Mouse (Mus musculus): Measurements from ENCODE around the gene Aga.
"Not testable (repeated sequence)": the region's sequence is repeated elsewhere in the genome, so short reads cannot be mapped to it uniquely, and the experiment has no call there.

The Aga gene

GRCm38 (mm10) chr8:53511551-53512127 lies at the start of gene Aga:
Aga (plus strand) TSS chr8:53511727.
- DNase-seq (ENCODE audit: low spot score in 2 of 2) = peak; percentile 91 to 92

- no peak for DNase-seq (ENCODE audit: low spot score in 2 of 2)
Measured at GRCm38 (mm10) chr8:53489063-53489462, 22.5 kb upstream of the Aga start.

- DNase-seq (ENCODE audit: low spot score in 2 of 2) = no peak
Measured at GRCm38 (mm10) chr8:53496216-53496615, 15.3 kb upstream of the Aga start.

GRCm38 (mm10) chr8:53496885-53497326 lies 14.6 kb upstream of the Aga start:
- no peak for DNase-seq (ENCODE audit: low spot score in 2 of 2)

- not testable (repeated sequence) for DNase-seq (ENCODE audit: low spot score in 2 of 2)
Measured at GRCm38 (mm10) chr8:53538049-53538448, 26.5 kb downstream of the Aga start.

- no peak for DNase-seq (ENCODE audit: low spot score in 2 of 2)
Measured at GRCm38 (mm10) chr8:53539585-53539984, 28.1 kb downstream of the Aga start.

GRCm38 (mm10) chr8:53562441-53563040 lies 51.0 kb downstream of the Aga start:
- no peak for DNase-seq (ENCODE audit: low spot score in 2 of 2)

- DNase-seq (ENCODE audit: low spot score in 2 of 2) = no peak
Measured at GRCm38 (mm10) chr8:53566223-53566622, 54.7 kb downstream of the Aga start.
